Mouse (Mus musculus): ENCODE measurements around the gene Gm4214. TPM values are rescaled to one million over a fixed set of nuclear protein-coding genes. Genes with fewer than 3 reads are reported as not detected.
"Not testable (repeated sequence)": the region's sequence is repeated elsewhere in the genome, so short reads cannot be mapped to it uniquely, and the experiment has no call there.

The Gm4214 gene
- not detected in 2 replicates for polyA plus RNA-seq (2015; fragmentation: Nextera tagmentation; extraction: Ambion mirVana)

GRCm38 (mm10) chr7:22984573-22984972, at the start of gene Gm4214:
TSS of gene Gm4214 (minus strand) at chr7:22984673.
- H3K4me3 ChIP-seq (replicated peaks); H3K4me2 ChIP-seq (replicated peaks); H3K9ac ChIP-seq (replicated peaks); H3K27me3 ChIP-seq; H3K36me3 ChIP-seq; H3K4me1 ChIP-seq (replicated peaks); H3K27ac ChIP-seq; ATAC-seq; H3K9me3 ChIP-seq: not testable (repeated sequence)
- no CpG with 5 or more reads among the region's 5 CpGs for WGBS

GRCm38 (mm10) chr7:23019823-23020222, 35.4 kb upstream of the Gm4214 start, which contains the start of gene Gm4216:
TSS of gene Gm4216 (minus strand) at chr7:23019923.
- not testable (repeated sequence) for H3K27me3 ChIP-seq; H3K36me3 ChIP-seq; H3K27ac ChIP-seq; H3K4me2 ChIP-seq (replicated peaks); H3K9ac ChIP-seq (replicated peaks); H3K4me3 ChIP-seq (replicated peaks); ATAC-seq; H3K9me3 ChIP-seq; H3K4me1 ChIP-seq (replicated peaks)
- WGBS, result no CpG with 5 or more reads among the region's 3 CpGs

Other genes with a start within 250 kb of the Gm4214 start
- not detected in 2 replicates for gene Vmn1r157, start 223.0 kb downstream of the Gm4214 start, polyA plus RNA-seq (2015; fragmentation: Nextera tagmentation; extraction: Ambion mirVana)
- not detected in 2 replicates for gene Vmn1r158, start 193.9 kb downstream of the Gm4214 start, polyA plus RNA-seq (2015; fragmentation: Nextera tagmentation; extraction: Ambion mirVana)
- gene Vmn1r159, start 141.1 kb downstream of the Gm4214 start, polyA plus RNA-seq (2015; fragmentation: Nextera tagmentation; extraction: Ambion mirVana), result not detected in 2 replicates
- not detected in 2 replicates for gene Vmn1r160, start 113.4 kb downstream of the Gm4214 start, polyA plus RNA-seq (2015; fragmentation: Nextera tagmentation; extraction: Ambion mirVana)
- not detected in 2 replicates for gene Gm4216, start 35.2 kb upstream of the Gm4214 start, polyA plus RNA-seq (2015; fragmentation: Nextera tagmentation; extraction: Ambion mirVana)
- gene Vmn1r163, start 70.9 kb upstream of the Gm4214 start, polyA plus RNA-seq (2015; fragmentation: Nextera tagmentation; extraction: Ambion mirVana), result not detected in 2 replicates
- not detected in 2 replicates for gene Gm8720, start 82.8 kb upstream of the Gm4214 start, polyA plus RNA-seq (2015; fragmentation: Nextera tagmentation; extraction: Ambion mirVana)
- not detected in 2 replicates for gene Gm10662, start 159.8 kb upstream of the Gm4214 start, polyA plus RNA-seq (2015; fragmentation: Nextera tagmentation; extraction: Ambion mirVana)
- not detected in 2 replicates for gene Vmn1r165, start 232.7 kb upstream of the Gm4214 start, polyA plus RNA-seq (2015; fragmentation: Nextera tagmentation; extraction: Ambion mirVana)